8 mouse cellular contexts compared by ENCODE assay signal in genomic region chr2:142900120-142900861, GRCm38 (mm10). TPM values are rescaled to one million over a fixed set of nuclear protein-coding genes. Genes with fewer than 3 reads are reported as not detected.
DNase-seq lines count a peak whose midpoint lies in the region; ATAC-seq and TF ChIP-seq lines count a peak whose summit lies in the region.

No protein-coding gene starts in this region.

- ATAC-seq in heart, embryonic 12.5 days (ENCODE audit: insufficient number of reproducible peaks, low FRiP score) = no peak
- no peak for ATAC-seq in forebrain, embryonic 16.5 days
- no peak for ATAC-seq in liver, postnatal 0 days

- no peak overlapping the region for H3K27ac ChIP-seq in heart, embryonic 12.5 days (ENCODE audit: poor library complexity, severe bottlenecking)
- H3K27ac ChIP-seq in CH12.LX (ENCODE audit: insufficient read depth, low read depth) = no peak overlapping the region
- no peak overlapping the region for H3K27ac ChIP-seq in forebrain, embryonic 16.5 days (ENCODE audit: low read length)
- peak overlapping the region; percentile 58 for H3K27ac ChIP-seq in liver, postnatal 0 days (ENCODE audit: low read depth)

- in situ Hi-C loops in CH12.LX (cut with MboI; ENCODE audit: low pct_ligation_motif_present, low pct_unique_long_range_greater_than_20kb, low sequenced_read_pairs) = no loop called here

- DNase-seq in heart, adult 11 months = no peak
- peak; percentile 12 for DNase-seq in CH12.LX (ENCODE audit: extremely low read depth)
- DNase-seq in liver, postnatal 0 days = no peak
- no peak for DNase-seq in left cerebral cortex, adult 9 months (ENCODE audit: low spot score in 2 of 2)
- no peak for DNase-seq in layer of hippocampus, postnatal 10 days (ENCODE audit: low spot score in 2 of 2)
- no peak for DNase-seq in adrenal gland, postnatal 10 days

- peak overlapping the region; percentile 77 for H3K4me3 ChIP-seq in heart, embryonic 12.5 days
- H3K4me3 ChIP-seq in CH12.LX (replicated peaks in 1 of 3; ENCODE audit: low read depth in 2 of 3, low read length in 2 of 3, poor library complexity in 1 of 3) = peak overlapping the region; percentile 63 to 78 (median 76)
- peak overlapping the region; percentile 77 for H3K4me3 ChIP-seq in forebrain, embryonic 16.5 days (replicated peaks; ENCODE audit: low read length)
- H3K4me3 ChIP-seq in liver, postnatal 0 days (ENCODE audit: low read depth, low read length) = peak overlapping the region; percentile 91

- no peak for TF ChIP-seq POLR2A in CH12.LX (IDR thresholded peaks at IDR 0.05; ENCODE audit: low read depth, low read length)

- H3K27me3 ChIP-seq in heart, embryonic 12.5 days (replicated peaks) = no peaks in the 10 kb centered on the region
- no peaks in the 10 kb centered on the region for H3K27me3 ChIP-seq in CH12.LX (replicated peaks)
- no peaks in the 10 kb centered on the region for H3K27me3 ChIP-seq in forebrain, embryonic 16.5 days (replicated peaks; ENCODE audit: control insufficient read depth, insufficient read depth, low read length)
- no peaks in the 10 kb centered on the region for H3K27me3 ChIP-seq in liver, postnatal 0 days (ENCODE audit: insufficient read depth, low read length)

- 0 out of 2 replicates have a peak overlapping the region, but pooled peaks have one; percentile 88 for H3K9ac ChIP-seq in heart, embryonic 12.5 days
- peak overlapping the region; percentile 71 for H3K9ac ChIP-seq in CH12.LX (ENCODE audit: insufficient read depth, low read depth)
- H3K9ac ChIP-seq in forebrain, embryonic 16.5 days (replicated peaks; ENCODE audit: low read depth, low read length) = no peak overlapping the region
- peak overlapping the region; percentile 87 for H3K9ac ChIP-seq in liver, postnatal 0 days (replicated peaks)

- H3K36me3 ChIP-seq in heart, embryonic 12.5 days = no peaks in the 10 kb centered on the region
- no peaks in the 10 kb centered on the region for H3K36me3 ChIP-seq in CH12.LX (replicated peaks in 1 of 2; ENCODE audit: control insufficient read depth in 1 of 2, insufficient read depth in 1 of 2, low read length in 1 of 2)
- no peaks in the 10 kb centered on the region for H3K36me3 ChIP-seq in forebrain, embryonic 16.5 days (ENCODE audit: control insufficient read depth, insufficient read depth)
- H3K36me3 ChIP-seq in liver, postnatal 0 days (replicated peaks; ENCODE audit: insufficient read depth, low read length) = no peaks in the 10 kb centered on the region

- no peaks in the 10 kb centered on the region for H3K9me3 ChIP-seq in heart, embryonic 12.5 days (replicated peaks)
- no peaks in the 10 kb centered on the region for H3K9me3 ChIP-seq in CH12.LX (replicated peaks; ENCODE audit: low read length)
- H3K9me3 ChIP-seq in forebrain, embryonic 16.5 days (ENCODE audit: control insufficient read depth, low read length) = no peaks in the 10 kb centered on the region
- no peaks in the 10 kb centered on the region for H3K9me3 ChIP-seq in liver, postnatal 0 days (ENCODE audit: low read length)

- H3K4me1 ChIP-seq in heart, embryonic 12.5 days (replicated peaks) = peaks cover 10% of the 10 kb centered on the region
- H3K4me1 ChIP-seq in CH12.LX (ENCODE audit: control insufficient read depth in 1 of 2, insufficient read depth in 2 of 2) = peaks cover 0 to 19% of the 10 kb centered on the region in 2 experiments; a peak in 2 of 4 replicates
- peaks cover 18% of the 10 kb centered on the region for H3K4me1 ChIP-seq in forebrain, embryonic 16.5 days (replicated peaks; ENCODE audit: control insufficient read depth, insufficient read depth, low read length)
- peaks cover 17% of the 10 kb centered on the region for H3K4me1 ChIP-seq in liver, postnatal 0 days (ENCODE audit: insufficient read depth)

- 47% methylated on average over 10 of the region's 10 CpGs for WGBS in heart, embryonic 12.5 days
- 55% methylated on average over 10 of the region's 10 CpGs for WGBS in forebrain, embryonic 16.5 days
- 20% methylated on average over 10 of the region's 10 CpGs for WGBS in liver, postnatal 0 days (ENCODE audit: insufficient replicate concordance)

- no peak for TF ChIP-seq CTCF in CH12.LX (conservative IDR thresholded peaks at IDR 0.05 in 1 of 2, IDR thresholded peaks at IDR 0.05 in 1 of 2; ENCODE audit: low read depth in 2 of 2, low read length in 2 of 2)
- no peak for TF ChIP-seq CTCF in liver, postnatal 0 days (IDR thresholded peaks at IDR 0.05; ENCODE audit: low read depth)

- dilution Hi-C loops in CH12.LX (cut with MboI; ENCODE audit: extremely low pct_ligation_motif_present, extremely low pct_unique_long_range_greater_than_20kb, low sequenced_read_pairs) = no loop called here

- no peak for TF ChIP-seq RAD21 in CH12.LX (IDR thresholded peaks at IDR 0.05; ENCODE audit: low read depth, low read length)

- TF ChIP-seq EP300 in CH12.LX (IDR thresholded peaks at IDR 0.05; ENCODE audit: low read length) = no peak
- TF ChIP-seq EP300 in liver, postnatal 0 days (IDR thresholded peaks at IDR 0.05; ENCODE audit: low read depth) = no peak

- H3K79me2 ChIP-seq in CH12.LX (replicated peaks; ENCODE audit: control insufficient read depth, extremely low read depth, insufficient read depth, poor library complexity, severe bottlenecking) = no peaks in the 10 kb centered on the region

- peak overlapping the region; percentile 75 for H3K4me2 ChIP-seq in heart, embryonic 12.5 days
- H3K4me2 ChIP-seq in CH12.LX (ENCODE audit: insufficient read depth, low read depth, poor library complexity, severe bottlenecking) = peak overlapping the region; percentile 29
- peak overlapping the region; percentile 86 for H3K4me2 ChIP-seq in forebrain, embryonic 16.5 days (ENCODE audit: low read length)
- H3K4me2 ChIP-seq in liver, postnatal 0 days (ENCODE audit: low read depth, low read length) = peak overlapping the region; percentile 98

TF ChIP-seq in CH12.LX, 34 proteins besides CTCF, POLR2A, EP300 and RAD21:
- TF ChIP-seq MYC (IDR thresholded peaks at IDR 0.05; ENCODE audit: low read depth, low read length) (peak; percentile 68), MAX (IDR thresholded peaks at IDR 0.05; ENCODE audit: low read length) (peak; percentile 86), IRF4 (IDR thresholded peaks at IDR 0.05; ENCODE audit: low read depth, low read length) (0 out of 2 replicates have a peak, but pooled peaks have one; percentile 22), POLR2AphosphoS2 (IDR thresholded peaks at IDR 0.05; ENCODE audit: low read depth, low read length) (no peak), BHLHE40 (IDR thresholded peaks at IDR 0.05; ENCODE audit: low read depth, low read length) (peak; percentile 57; the same call in 1 of the 2 replicates), ZNF384 (IDR thresholded peaks at IDR 0.05; ENCODE audit: low read depth, low read length) (peak; percentile 46)

RNA-seq across cellular contexts. Expression of gene Kif16b, which starts 1.0 kb away (rescaled TPM):
- polyA plus RNA-seq in heart, embryonic 12.5 days (2016; fragmentation: Nextera tagmentation; extraction: Ambion mirVana) = 13.9 and 15.7 TPM in 2 replicates
- total RNA-seq in CH12.LX (2012; rRNA removed) (7.6 and 9.5 TPM in 2 replicates), CH12.LX (2014; rRNA removed) (8.0 and 9.8 TPM in 2 replicates)
- polyA plus RNA-seq in CH12.LX (2012; ENCODE audit: insufficient read length, low read depth) = 7.5 and 7.8 TPM in 2 replicates
- polyA plus RNA-seq in forebrain, embryonic 16.5 days (2015; fragmentation: Nextera tagmentation; extraction: Ambion mirVana) = 2.7 and 3.3 TPM in 2 replicates
- 3.5 and 3.9 TPM in 2 replicates for polyA plus RNA-seq in liver, postnatal 0 days (2015; fragmentation: Nextera tagmentation; extraction: Ambion mirVana)
- 1 to 10 TPM; 7.9 to 8.6 TPM for total RNA-seq in layer of hippocampus, postnatal 10 days (2021)
- total RNA-seq in adrenal gland, postnatal 10 days (2021) = 10 to 100 TPM; 19.4 to 23.5 TPM

Comparison
In these comparisons a context has a peak if more than half of its experiments do, and no peak if none do; other contexts are left out.
1. H3K4me2 ChIP-seq: peak in every context shown above with its lines; median percentile 98 in liver, postnatal 0 days; 86 in forebrain, embryonic 16.5 days; 75 in heart, embryonic 12.5 days; 29 in CH12.LX.